Mouse (Mus musculus): ENCODE results near the gene Chst12. TPM values are rescaled to one million over a fixed set of nuclear protein-coding genes. Genes with fewer than 3 reads are reported as not detected.

Chst12 gene
- total RNA-seq, 2 experiments from 2014 or later, result 6.3 to 7.0 TPM

GRCm38 (mm10) chr5:140572611-140573010 lies 67.3 kb downstream of the Chst12 start:
- peak; percentile 50 for DNase-seq

Other genes starting within 250 kb of the Chst12 start
- 10 to 100 TPM; 22.1 to 28.5 TPM for gene Mad1l1, start 184.0 kb upstream of the Chst12 start, total RNA-seq (2021)
- 10 to 100 TPM; 16.2 to 18.6 TPM for gene Nudt1, start 183.9 kb upstream of the Chst12 start, total RNA-seq (2021)
- gene Mrm2, start 173.7 kb upstream of the Chst12 start, total RNA-seq (2021), result 1 to 10 TPM; 7.2 to 7.8 TPM
- 10 to 100 TPM; 19.6 to 20.0 TPM for gene Snx8, start 116.3 kb upstream of the Chst12 start, total RNA-seq (2021)
- 100 to 1,000 TPM; 118 to 122 TPM for gene Eif3b, start 86.2 kb upstream of the Chst12 start, total RNA-seq (2021)
- not detected for gene Gm4869, start 59.9 kb upstream of the Chst12 start, total RNA-seq (2021)
- not detected for gene Grifin, start 59.5 kb downstream of the Chst12 start, total RNA-seq (2021)
- gene Lfng, start 101.8 kb downstream of the Chst12 start, total RNA-seq (2021), result 10 to 100 TPM; 11.6 to 12.1 TPM
- gene Ttyh3, start 143.5 kb downstream of the Chst12 start, total RNA-seq (2021), result 10 to 100 TPM; 83.0 to 90.4 TPM
- gene Iqce, start 196.8 kb downstream of the Chst12 start, total RNA-seq (2021), result 10 to 100 TPM; 11.3 to 12.8 TPM
- gene Brat1, start 199.5 kb downstream of the Chst12 start, total RNA-seq (2021), result 1 to 10 TPM; 8.3 to 9.0 TPM
- gene Amz1, start 218.6 kb downstream of the Chst12 start, total RNA-seq (2021), result 1 to 10 TPM in 1 of 2 experiments, under 1 TPM in 1; 0.93 to 1.5 TPM

Measured in heart, postnatal 4 days (tissue).